Mouse (Mus musculus) hindbrain, embryonic 14.5 days (tissue): ENCODE results near the gene Lrrc20. TPM values are rescaled to one million over a fixed set of nuclear protein-coding genes. Genes with fewer than 3 reads are reported as not detected.

Experiments
- ATAC-seq: fragments of 200-750 bp; cut with Nextera tagmentation; 2 replicates; pipeline ENCODE4 v1.8.0; 2017; ENCODE audit warnings: moderate number of reproducible peaks, mild to moderate bottlenecking, moderate TSS enrichment, moderate library complexity; ENCODE audit not compliant: low FRiP score
- DNase-seq: peaks from one replicate; pipeline ENCODE4 v3.0.0-alpha.2; 2015; ENCODE audit warnings: low spot score
- H3K27ac ChIP-seq: fragments of 300-500 bp; sonication (generic); 2 replicates; pipeline ENCODE4 v1.5.1; 2014; ENCODE audit warnings: mild to moderate bottlenecking, moderate library complexity
- H3K27me3 ChIP-seq: fragments of 300-500 bp; sonication (generic); 2 replicates; pipeline ENCODE4 v1.6.1; 2014; ENCODE audit warnings: mild to moderate bottlenecking, low read length, mixed read lengths; ENCODE audit not compliant: control insufficient read depth, insufficient read depth
- H3K36me3 ChIP-seq: fragments of 300-500 bp; sonication (generic); replicated peaks from 2 replicates; pipeline ENCODE4 v1.6.1; 2014; ENCODE audit not compliant: control insufficient read depth, insufficient read depth
- H3K4me1 ChIP-seq: fragments of 300-500 bp; sonication (generic); replicated peaks from 2 replicates; pipeline ENCODE4 v1.6.1; 2014; ENCODE audit warnings: antibody characterized with exemption, low read length, mixed read lengths; ENCODE audit not compliant: control insufficient read depth, insufficient read depth
- H3K4me2 ChIP-seq: fragments of 300-500 bp; sonication (generic); replicated peaks from 2 replicates; pipeline ENCODE4 v1.6.1; 2014; ENCODE audit warnings: mild to moderate bottlenecking, moderate library complexity
- H3K4me3 ChIP-seq: fragments of 300-500 bp; sonication (generic); replicated peaks from 2 replicates; pipeline ENCODE4 v1.5.1; 2014; ENCODE audit warnings: mild to moderate bottlenecking, low read length
- H3K9ac ChIP-seq: fragments of 300-500 bp; sonication (generic); 2 replicates; pipeline ENCODE4 v1.6.1; 2014
- H3K9me3 ChIP-seq: fragments of 300-500 bp; sonication (generic); 2 replicates; pipeline ENCODE4 v1.6.1; 2016; ENCODE audit warnings: low read length; ENCODE audit not compliant: control insufficient read depth
- WGBS: fragments of 180-500 bp; shearing (Covaris S2); extraction: QIAGEN DNeasy Blood & Tissue Kit; methylation state at CpG from one replicate; pipeline ENCODE4 v1.1.7; 2014; 5-methylcytosine and 5-hydroxymethylcytosine counted together
- polyA plus RNA-seq: library from polyadenylated mRNA; unstranded; fragments of >200 nt; fragmentation: Nextera tagmentation; extraction: Ambion mirVana; gene quantifications from 2 replicates; pipeline ENCODE4 v1.2.1, GENCODE M21; 2014

Lrrc20 gene
- polyA plus RNA-seq, 1 experiment from 2014 or later = 15.1 TPM

- Histone ChIP-seq H3K9me3 (no peaks in the 10 kb centered on the region), H3K4me1 (no peaks in the 10 kb centered on the region), H3K4me2 (no peak overlapping the region), H3K9ac (no peak overlapping the region), H3K4me3 (no peak overlapping the region), H3K36me3 (no peaks in the 10 kb centered on the region), H3K27me3 (no peaks in the 10 kb centered on the region), H3K27ac (no peak overlapping the region)
- DNase-seq (no peak), ATAC-seq (no peak)
- 68% methylated on average over 8 of the region's 8 CpGs for WGBS
Measured at GRCm38 (mm10) chr10:61466242-61466641, 9.4 kb upstream of the Lrrc20 start.

GRCm38 (mm10) chr10:61466873-61467272, 8.7 kb upstream of the Lrrc20 start:
- peak; percentile 78 for DNase-seq
- ATAC-seq = no peak
- no peak overlapping the region for H3K4me2 ChIP-seq

DNA sequence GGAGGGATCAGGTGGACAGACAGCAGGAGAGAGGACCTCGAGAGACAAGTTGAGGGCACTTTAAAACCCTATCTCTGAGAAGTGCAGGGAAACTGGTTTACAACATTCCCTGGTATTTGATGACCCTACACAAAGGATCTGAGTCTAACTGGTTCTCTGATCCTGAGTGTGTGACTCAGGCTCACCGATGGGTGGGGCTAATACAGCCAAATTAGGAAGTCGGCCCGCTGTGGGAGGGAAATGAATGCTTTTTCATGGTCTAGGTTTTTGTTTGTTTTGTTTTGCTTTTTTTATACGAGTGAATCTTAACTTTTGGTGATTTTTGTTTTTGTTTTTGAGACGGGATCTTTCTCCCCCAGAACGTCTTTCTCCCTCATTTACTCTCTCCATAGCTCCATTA, 6.7 kb upstream of the Lrrc20 start:
- no peak overlapping the region for H3K4me2 ChIP-seq
- ATAC-seq = no peak
- no peaks in the 10 kb centered on the region for H3K9me3 ChIP-seq
- H3K4me1 ChIP-seq = no peaks in the 10 kb centered on the region
- H3K4me3 ChIP-seq = no peak overlapping the region
- 68% methylated on average over 7 of the region's 7 CpGs for WGBS
- H3K27ac ChIP-seq = no peak overlapping the region
- H3K9ac ChIP-seq = no peak overlapping the region
- H3K27me3 ChIP-seq = no peaks in the 10 kb centered on the region
- H3K36me3 ChIP-seq = no peaks in the 10 kb centered on the region
- DNase-seq = no peak

More at GRCm38 (mm10) chr10:61466873-61467272, 8.7 kb upstream of the Lrrc20 start:
- 27% methylated on average over 5 of the region's 5 CpGs for WGBS
- no peaks in the 10 kb centered on the region for H3K9me3 ChIP-seq
- no peaks in the 10 kb centered on the region for H3K4me1 ChIP-seq
- H3K36me3 ChIP-seq = no peaks in the 10 kb centered on the region
- H3K27me3 ChIP-seq = no peaks in the 10 kb centered on the region
- H3K4me3 ChIP-seq = no peak overlapping the region
- H3K27ac ChIP-seq = no peak overlapping the region
- no peak overlapping the region for H3K9ac ChIP-seq

GRCm38 (mm10) chr10:61473640-61474039, 2.0 kb upstream of the Lrrc20 start:
- Histone ChIP-seq H3K9me3 (no peaks in the 10 kb centered on the region), H3K4me2 (no peak overlapping the region), H3K4me3 (no peak overlapping the region), H3K9ac (no peak overlapping the region), H3K36me3 (no peaks in the 10 kb centered on the region), H3K27ac (no peak overlapping the region), H3K27me3 (no peaks in the 10 kb centered on the region), H3K4me1 (peaks cover 18% of the 10 kb centered on the region; the same call in 1 of the 2 replicates)
- WGBS = 80% methylated on average over 3 of the region's 3 CpGs
- no peak for DNase-seq
- no peak for ATAC-seq

DNA sequence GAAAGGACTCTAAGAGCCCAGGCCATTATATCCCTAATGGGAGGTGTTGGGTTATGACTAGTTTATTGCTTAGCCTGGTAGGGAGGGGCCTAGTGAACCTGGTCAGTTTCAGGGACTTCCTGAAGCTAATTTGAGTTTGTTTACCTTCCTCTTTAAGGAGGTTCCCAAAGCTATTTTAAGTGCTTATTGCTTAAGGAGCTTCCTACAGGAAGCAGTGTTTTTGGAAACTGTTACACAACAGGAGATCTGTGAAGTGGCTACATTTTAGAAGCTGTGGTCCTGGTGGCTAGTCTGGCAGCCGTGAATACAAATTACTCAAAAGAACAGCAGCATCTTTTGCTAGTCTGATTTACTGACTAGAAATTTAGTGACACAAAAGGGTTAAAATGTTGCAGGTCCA, 1.3 kb upstream of the Lrrc20 start:
- DNase-seq = no peak
- Histone ChIP-seq H3K4me2 (peak overlapping the region; percentile 90), H3K27ac (no peak overlapping the region), H3K36me3 (no peaks in the 10 kb centered on the region), H3K4me3 (peak overlapping the region; percentile 61), H3K9ac (no peak overlapping the region; the same call in 1 of the 2 replicates), H3K9me3 (no peaks in the 10 kb centered on the region), H3K4me1 (peaks cover 18% of the 10 kb centered on the region; the same call in 1 of the 2 replicates), H3K27me3 (no peaks in the 10 kb centered on the region)
- ATAC-seq = no peak
- 87% methylated on average over 1 of the region's 1 CpGs for WGBS

DNA sequence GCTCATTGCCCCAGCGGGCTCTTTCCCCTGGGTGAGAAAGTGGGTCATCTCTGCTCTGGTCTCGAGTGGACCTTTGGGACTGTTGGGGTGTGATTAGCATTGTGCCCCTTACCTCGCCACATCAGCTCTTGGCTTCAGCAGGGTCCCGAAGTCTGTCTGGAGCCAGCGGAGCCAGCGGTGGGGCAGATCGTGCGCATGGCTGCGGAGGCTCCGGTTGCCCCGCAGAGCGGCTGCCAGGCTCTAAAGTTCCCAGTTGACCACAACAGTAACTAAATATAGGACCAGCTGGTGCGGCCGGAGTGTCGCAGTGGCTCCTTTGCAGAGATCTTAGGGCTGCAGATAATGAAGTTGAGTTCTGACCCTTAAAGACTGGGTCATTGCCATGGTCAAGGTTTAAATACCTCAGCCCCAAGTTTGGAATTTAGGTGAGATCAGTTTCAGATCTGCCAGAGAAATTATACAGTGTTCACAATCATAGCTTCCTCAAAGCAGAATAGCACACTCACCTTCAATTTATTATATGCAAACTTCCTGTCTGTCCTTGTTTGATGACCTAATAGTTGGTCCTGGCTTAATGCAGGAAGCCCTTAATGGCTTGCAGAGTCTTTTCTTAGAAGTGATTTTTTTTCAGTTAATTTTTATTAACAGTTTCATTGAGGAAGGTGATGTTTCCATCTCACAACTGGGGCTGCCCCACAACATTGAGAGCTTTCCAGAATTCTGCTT, 1.0 kb downstream of the Lrrc20 start:
- H3K27ac ChIP-seq = no peak overlapping the region
- H3K36me3 ChIP-seq = no peaks in the 10 kb centered on the region
- H3K4me2 ChIP-seq = peak overlapping the region; percentile 90
- ATAC-seq = no peak
- DNase-seq = no peak
- H3K4me3 ChIP-seq = peak overlapping the region; percentile 61
- no peaks in the 10 kb centered on the region for H3K9me3 ChIP-seq
- H3K9ac ChIP-seq = peak overlapping the region; percentile 61
- H3K4me1 ChIP-seq = peaks cover 18% of the 10 kb centered on the region; the same call in 1 of the 2 replicates
- no peaks in the 10 kb centered on the region for H3K27me3 ChIP-seq
- 3% methylated on average over 15 of the region's 15 CpGs for whole genome bisulfite sequencing

DNA sequence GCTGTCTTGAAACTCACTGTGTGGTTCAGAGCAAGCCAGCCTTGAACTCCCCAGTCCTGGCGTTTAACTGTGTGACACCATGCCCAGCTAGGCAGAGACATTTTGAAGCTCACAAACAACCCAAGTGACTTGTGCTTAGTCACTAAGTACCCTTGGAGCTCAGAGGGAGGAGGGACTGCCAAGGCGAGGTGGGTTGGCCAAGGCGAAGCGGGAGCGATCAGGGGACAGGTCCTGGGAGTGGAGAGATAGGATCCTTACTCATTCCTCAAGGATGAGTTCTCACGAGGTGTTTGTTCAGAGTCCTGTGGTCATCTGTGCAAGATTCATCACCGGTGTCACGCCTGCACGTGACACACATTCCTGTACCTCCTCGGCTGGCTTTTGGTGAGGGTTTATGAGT, 3.9 kb downstream of the Lrrc20 start:
- DNase-seq (no peak), ATAC-seq (no peak)
- H3K4me1 ChIP-seq = peaks cover 15% of the 10 kb centered on the region; the same call in 1 of the 2 replicates
- H3K9me3 ChIP-seq = no peaks in the 10 kb centered on the region
- WGBS = 93% methylated on average over 10 of the region's 10 CpGs
- H3K4me3 ChIP-seq = no peak overlapping the region
- H3K9ac ChIP-seq = no peak overlapping the region
- no peak overlapping the region for H3K27ac ChIP-seq
- no peak overlapping the region for H3K4me2 ChIP-seq
- H3K27me3 ChIP-seq = no peaks in the 10 kb centered on the region
- H3K36me3 ChIP-seq = no peaks in the 10 kb centered on the region

- no peak for ATAC-seq
- Histone ChIP-seq H3K4me2 (no peak overlapping the region), H3K27ac (no peak overlapping the region), H3K36me3 (no peaks in the 10 kb centered on the region), H3K9ac (no peak overlapping the region), H3K9me3 (no peaks in the 10 kb centered on the region), H3K27me3 (no peaks in the 10 kb centered on the region), H3K4me1 (peaks cover 11% of the 10 kb centered on the region; the same call in 1 of the 2 replicates), H3K4me3 (no peak overlapping the region)
- WGBS = 90% methylated on average over 4 of the region's 4 CpGs
- no peak for DNase-seq
Measured at GRCm38 (mm10) chr10:61479927-61480326, 4.3 kb downstream of the Lrrc20 start.

- Histone ChIP-seq H3K9ac (no peak overlapping the region), H3K4me2 (no peak overlapping the region), H3K9me3 (no peaks in the 10 kb centered on the region), H3K4me3 (no peak overlapping the region), H3K36me3 (no peaks in the 10 kb centered on the region), H3K4me1 (0 out of 2 replicates have a peak, but pooled peaks cover 8% of the 10 kb centered on the region), H3K27ac (no peak overlapping the region), H3K27me3 (no peaks in the 10 kb centered on the region)
- ATAC-seq = no peak
- DNase-seq = no peak
- 75% methylated on average over 1 of the region's 1 CpGs for WGBS
Measured at GRCm38 (mm10) chr10:61480488-61480887, 4.9 kb downstream of the Lrrc20 start.
